Mouse (Mus musculus) midbrain, embryonic 15.5 days (tissue): Measurements from ENCODE around the gene Dmac2. TPM values are rescaled to one million over a fixed set of nuclear protein-coding genes. Genes with fewer than 3 reads are reported as not detected.
"Not testable (repeated sequence)": the region's sequence is repeated elsewhere in the genome, so short reads cannot be mapped to it uniquely, and the experiment has no call there.

Experiments used
- ATAC-seq: fragments of 200-750 bp; cut with Nextera tagmentation; replicated peaks from 2 replicates; pipeline ENCODE4 v1.8.0; 2017; ENCODE audit warnings: moderate TSS enrichment
- H3K27ac ChIP-seq: fragments of 300-500 bp; sonication (generic); 2 replicates; pipeline ENCODE4 v1.5.1; 2015; ENCODE audit warnings: mild to moderate bottlenecking, inconsistent platforms
- H3K27me3 ChIP-seq: fragments of 300-500 bp; sonication (generic); replicated peaks from 2 replicates; pipeline ENCODE4 v1.6.1; 2015; ENCODE audit warnings: inconsistent platforms
- H3K36me3 ChIP-seq: fragments of 300-500 bp; sonication (generic); replicated peaks from 2 replicates; pipeline ENCODE4 v1.6.1; 2015; ENCODE audit warnings: inconsistent platforms
- H3K4me1 ChIP-seq: fragments of 300-500 bp; sonication (generic); 2 replicates; pipeline ENCODE4 v1.6.1; 2015; ENCODE audit warnings: inconsistent platforms
- H3K4me2 ChIP-seq: fragments of 300-500 bp; sonication (generic); 2 replicates; pipeline ENCODE4 v1.6.1; 2015; ENCODE audit warnings: inconsistent platforms, mild to moderate bottlenecking, moderate library complexity
- H3K4me3 ChIP-seq: fragments of 300-500 bp; sonication (generic); 2 replicates; pipeline ENCODE4 v1.5.1; 2015; ENCODE audit warnings: mild to moderate bottlenecking, inconsistent platforms
- H3K9ac ChIP-seq: fragments of 300-500 bp; sonication (generic); 2 replicates; pipeline ENCODE4 v1.6.1; 2015; ENCODE audit warnings: mild to moderate bottlenecking, inconsistent platforms
- H3K9me3 ChIP-seq: fragments of 300-500 bp; sonication (generic); 2 replicates; pipeline ENCODE4 v1.6.1; 2016; ENCODE audit warnings: inconsistent platforms
- WGBS: fragments of 180-500 bp; shearing (Covaris S2); methylation state at CpG from one replicate; pipeline ENCODE4 v1.1.7; 2015; ENCODE audit warnings: mixed read lengths; 5-methylcytosine and 5-hydroxymethylcytosine counted together
- polyA plus RNA-seq: library from polyadenylated mRNA; unstranded; fragments of >200 nt; fragmentation: Nextera tagmentation; extraction: Ambion mirVana; gene quantifications from 2 replicates; pipeline ENCODE4 v1.2.1, GENCODE M21; 2015

The Dmac2 gene
- polyA plus RNA-seq, result 44.2 and 45.3 TPM in 2 replicates

DNA sequence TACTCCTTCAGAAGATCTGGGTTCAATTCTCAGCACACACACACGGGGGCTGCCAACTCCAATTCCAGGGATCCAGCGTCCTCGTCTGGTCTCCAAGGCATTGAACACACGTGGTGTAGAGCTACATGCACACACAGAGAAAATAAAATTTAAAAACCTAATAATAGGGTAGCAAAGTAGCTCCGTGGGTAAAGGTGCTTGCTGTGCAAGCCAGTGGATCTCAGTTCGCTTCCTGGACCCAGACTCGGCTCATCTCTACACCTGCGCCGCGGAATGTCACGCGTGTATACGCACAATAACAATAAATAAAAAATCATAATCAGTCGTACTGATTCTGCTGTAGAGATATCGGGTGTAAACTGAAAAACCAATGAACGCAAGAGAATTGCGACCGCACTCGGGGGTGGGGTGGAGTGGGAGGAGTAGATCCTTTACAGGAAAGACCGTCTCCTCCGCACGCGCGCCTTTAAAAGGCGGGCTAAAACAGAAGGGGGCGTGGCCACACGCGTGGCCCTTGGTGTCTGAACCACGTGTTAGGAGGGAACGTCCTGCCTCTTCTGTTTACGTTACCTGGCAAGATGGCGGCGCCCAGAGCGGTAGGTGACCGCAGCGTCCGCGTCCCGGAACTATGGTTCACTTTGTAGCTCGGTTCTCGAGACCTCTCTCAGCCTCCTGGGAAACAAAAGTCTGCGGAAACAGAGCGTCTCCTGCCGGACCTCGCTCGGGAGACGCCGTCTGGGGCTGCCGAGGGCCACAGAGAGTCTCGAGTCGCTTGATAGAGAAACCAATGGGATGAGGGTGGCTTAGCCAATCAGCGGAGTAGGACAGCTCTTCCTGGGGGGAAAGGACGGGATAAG, at the start of gene Dmac2:
Gene Dmac2, plus strand, starts transcription at position 550 of the 857 bp plus-strand sequence.
- Histone ChIP-seq H3K4me3 (peak within 1 kb of the TSS; percentile 56), H3K9me3 (no peaks in the 10 kb centered on the region), H3K27ac (peak within 1 kb of the TSS; percentile 21; the same call in 1 of the 2 replicates), H3K27me3 (no peaks in the 10 kb centered on the region), H3K9ac (peak within 1 kb of the TSS; percentile 25), H3K4me2 (peak within 1 kb of the TSS; percentile 58), H3K4me1 (peaks cover 8% of the 10 kb centered on the region), H3K36me3 (0 out of 2 replicates have a peak, but pooled peaks cover 2% of the 10 kb centered on the region)
- peak; percentile 97 for ATAC-seq
- under 1% methylated on average over 53 of the region's 53 CpGs for whole genome bisulfite sequencing

DNA sequence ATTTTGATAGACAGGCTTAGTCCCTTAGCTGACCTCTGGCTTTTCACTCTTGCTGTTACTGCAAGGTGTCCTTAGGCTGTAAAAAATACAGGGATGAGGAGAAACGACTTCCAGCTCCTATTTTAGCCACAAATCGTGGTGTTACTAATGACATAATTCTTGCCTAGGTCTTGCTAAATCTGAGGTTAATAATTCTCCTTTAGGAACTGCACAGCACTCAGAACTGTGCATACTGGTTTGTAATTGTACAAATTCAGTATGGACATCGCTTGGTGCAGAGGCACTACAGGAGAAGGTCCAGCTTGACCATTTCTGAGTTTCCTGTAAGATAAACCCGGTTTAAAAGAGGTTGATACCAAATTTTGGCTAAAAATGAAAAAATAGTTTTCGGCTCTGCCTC, 45.4 kb upstream of the Dmac2 start:
- H3K4me2 ChIP-seq, H3K27ac ChIP-seq, H3K27me3 ChIP-seq, H3K4me3 ChIP-seq, H3K9ac ChIP-seq, H3K9me3 ChIP-seq, ATAC-seq, H3K36me3 ChIP-seq, H3K4me1 ChIP-seq: not testable (repeated sequence)
- 84% methylated on average over 5 of the region's 5 CpGs for WGBS

DNA sequence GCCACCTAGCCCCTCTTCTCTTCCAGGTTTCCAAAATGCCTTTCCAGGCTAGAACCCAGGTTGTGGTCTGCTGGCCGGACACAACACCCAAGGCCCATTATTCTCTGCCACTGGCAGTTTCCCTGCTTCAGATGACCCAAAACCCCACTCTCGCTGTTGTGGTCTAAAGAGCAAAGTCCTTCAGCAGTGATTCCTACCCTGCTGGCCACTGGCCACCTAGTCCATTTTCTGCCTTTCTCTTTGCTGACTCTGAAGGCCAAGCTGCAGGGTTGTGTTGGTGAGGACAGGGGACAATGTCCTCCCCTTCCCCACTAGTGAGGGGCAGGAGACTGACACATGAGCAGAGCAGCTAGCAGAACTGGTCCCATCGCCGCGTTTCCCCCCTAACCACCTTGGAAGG, 44.1 kb upstream of the Dmac2 start:
- H3K4me3 ChIP-seq, result no peak overlapping the region
- no peaks in the 10 kb centered on the region for H3K4me1 ChIP-seq
- no peaks in the 10 kb centered on the region for H3K9me3 ChIP-seq
- no peak overlapping the region for H3K9ac ChIP-seq
- H3K4me2 ChIP-seq, result no peak overlapping the region
- H3K36me3 ChIP-seq, result no peaks in the 10 kb centered on the region
- no peak for ATAC-seq
- 83% methylated on average over 5 of the region's 5 CpGs for WGBS
- no peak overlapping the region for H3K27ac ChIP-seq
- no peaks in the 10 kb centered on the region for H3K27me3 ChIP-seq

DNA sequence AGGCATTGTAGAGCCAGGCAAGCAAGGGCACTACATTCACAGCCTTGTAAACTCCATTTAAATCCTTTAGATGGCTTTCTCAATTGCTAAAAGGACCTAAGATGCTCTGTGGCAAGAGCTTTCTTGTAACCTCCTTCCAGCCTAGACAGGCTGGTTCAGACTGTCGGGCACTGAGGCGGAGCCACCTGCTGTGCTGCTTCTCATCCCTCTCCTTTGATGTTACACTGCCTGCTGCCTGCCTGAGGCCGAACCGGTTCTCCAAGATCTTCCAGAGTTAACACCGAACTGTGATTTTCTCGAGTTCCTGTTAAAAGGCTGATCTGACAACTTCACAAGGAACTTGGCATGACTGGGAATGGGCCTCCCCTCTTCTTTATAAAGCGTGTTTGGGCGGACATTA, 43.3 kb upstream of the Dmac2 start:
- Histone ChIP-seq H3K27ac (peak overlapping the region; percentile 31; the same call in 1 of the 2 replicates), H3K36me3 (no peaks in the 10 kb centered on the region), H3K4me3 (no peak overlapping the region), H3K9ac (no peak overlapping the region), H3K27me3 (no peaks in the 10 kb centered on the region), H3K9me3 (no peaks in the 10 kb centered on the region), H3K4me2 (no peak overlapping the region), H3K4me1 (no peaks in the 10 kb centered on the region)
- ATAC-seq, result peak; percentile 52; the same call in 1 of the 2 replicates
- 11% methylated on average over 8 of the region's 8 CpGs for WGBS

DNA sequence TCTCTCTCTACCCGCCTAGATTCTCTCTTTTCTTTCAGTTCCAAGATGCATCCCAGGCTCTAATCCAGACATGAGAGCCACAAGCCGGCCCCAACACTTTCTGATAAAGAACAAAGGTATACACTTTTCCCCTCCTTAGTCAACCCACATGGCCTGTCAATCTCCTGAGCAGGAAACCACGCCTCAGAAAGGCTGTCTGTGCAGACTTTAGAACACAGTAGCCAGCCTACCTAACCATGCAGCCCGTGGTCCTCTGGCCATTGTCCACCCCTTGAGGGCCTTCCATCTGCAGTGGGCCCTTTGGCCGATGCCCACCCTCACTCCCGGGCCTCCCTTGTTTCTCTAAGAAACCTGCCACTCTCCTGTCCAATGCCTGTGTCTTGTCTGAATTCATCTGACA, 42.9 kb upstream of the Dmac2 start:
- H3K4me1 ChIP-seq, ATAC-seq, H3K27ac ChIP-seq, H3K9ac ChIP-seq, H3K4me3 ChIP-seq, H3K27me3 ChIP-seq, H3K4me2 ChIP-seq, H3K36me3 ChIP-seq, H3K9me3 ChIP-seq: not testable (repeated sequence)
- 35% methylated on average over 6 of the region's 6 CpGs for WGBS

DNA sequence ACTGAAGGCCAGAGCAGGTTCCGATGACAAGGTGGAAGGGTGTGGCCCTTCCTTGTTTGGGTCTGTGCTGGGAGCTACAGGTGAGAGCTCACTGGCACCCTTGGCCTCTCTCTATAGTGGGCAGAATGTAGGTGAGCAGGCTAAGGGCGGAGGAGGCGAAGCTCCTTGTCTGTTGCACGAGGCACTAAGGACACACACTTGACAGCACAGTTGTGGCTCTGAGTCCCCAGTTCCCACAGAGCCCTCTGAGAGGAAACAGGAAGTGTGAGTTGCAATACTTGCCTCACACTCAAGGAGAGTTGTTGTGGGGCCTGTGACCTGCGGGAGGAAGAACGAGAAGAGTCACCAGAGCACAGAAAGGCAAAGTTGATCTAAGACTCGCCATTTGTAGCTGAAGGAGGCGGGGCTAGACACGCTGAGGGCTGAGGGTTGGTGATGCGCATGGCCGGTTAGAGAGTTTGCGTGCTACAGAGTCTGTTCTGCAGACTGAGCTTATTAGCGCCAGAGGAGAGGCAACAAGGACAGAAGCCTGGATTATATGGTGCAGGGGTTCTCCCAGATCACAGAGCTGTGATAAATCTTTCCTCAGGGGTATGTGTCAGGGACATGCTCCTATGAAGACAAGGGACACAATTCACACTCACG, 42.3 kb upstream of the Dmac2 start:
- WGBS, result 57% methylated on average over 14 of the region's 14 CpGs
- not testable (repeated sequence) for H3K27me3 ChIP-seq, H3K36me3 ChIP-seq, ATAC-seq, H3K9me3 ChIP-seq, H3K27ac ChIP-seq, H3K4me2 ChIP-seq, H3K9ac ChIP-seq, H3K4me1 ChIP-seq, H3K4me3 ChIP-seq

DNA sequence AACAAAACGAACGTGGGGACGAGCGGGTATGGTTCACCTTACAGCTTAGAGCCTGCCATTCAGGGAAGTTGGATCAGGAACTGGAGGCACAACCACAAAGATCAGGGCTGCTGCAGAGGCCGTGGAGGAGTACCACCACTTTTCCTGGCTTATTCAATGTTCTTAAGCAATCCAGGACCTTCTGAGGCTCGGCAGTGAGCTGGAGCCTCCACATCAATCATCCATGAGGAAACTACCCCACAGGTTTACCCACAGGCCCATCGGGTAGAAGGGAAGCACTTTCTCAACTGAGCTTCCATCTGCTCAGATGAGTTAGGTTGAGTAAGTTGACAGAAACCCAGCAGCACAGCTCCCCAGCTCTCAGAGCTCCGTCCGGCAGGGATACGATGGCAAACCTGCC, 39.8 kb upstream of the Dmac2 start:
- H3K27me3 ChIP-seq, result no peaks in the 10 kb centered on the region
- no peaks in the 10 kb centered on the region for H3K36me3 ChIP-seq
- 87% methylated on average over 10 of the region's 10 CpGs for WGBS
- no peaks in the 10 kb centered on the region for H3K4me1 ChIP-seq
- H3K4me3 ChIP-seq, result no peak overlapping the region
- no peak overlapping the region for H3K9ac ChIP-seq
- no peak for ATAC-seq
- H3K4me2 ChIP-seq, result no peak overlapping the region
- no peaks in the 10 kb centered on the region for H3K9me3 ChIP-seq
- H3K27ac ChIP-seq, result no peak overlapping the region

DNA sequence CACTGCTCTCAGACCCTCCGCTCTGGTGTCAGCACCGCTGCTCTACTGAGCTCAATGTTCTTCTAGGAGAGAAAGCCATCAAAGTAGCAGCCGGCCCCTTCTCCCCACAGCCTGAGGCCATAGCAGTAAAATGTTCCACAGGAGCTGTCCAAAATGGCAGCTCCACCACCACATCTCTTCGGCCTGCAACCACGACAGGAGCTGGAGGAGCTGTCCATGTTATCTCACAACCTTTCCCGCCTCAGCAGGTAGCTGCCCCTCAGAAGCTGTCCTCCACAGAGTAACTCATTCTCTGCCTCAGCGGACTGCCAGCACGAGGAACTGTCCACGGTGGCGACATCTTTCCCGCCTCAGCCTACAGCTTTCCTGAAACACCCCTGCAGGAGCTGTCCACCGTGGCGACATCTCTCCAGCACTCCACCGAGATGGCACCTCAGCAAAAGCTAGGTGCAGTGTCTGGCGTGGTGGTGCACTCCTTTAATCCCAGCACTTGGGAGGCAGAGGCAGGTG, 36.9 kb upstream of the Dmac2 start:
- Histone ChIP-seq H3K9ac (no peak overlapping the region), H3K36me3 (no peaks in the 10 kb centered on the region), H3K4me3 (no peak overlapping the region), H3K27ac (no peak overlapping the region), H3K27me3 (no peaks in the 10 kb centered on the region), H3K4me2 (no peak overlapping the region), H3K9me3 (no peaks in the 10 kb centered on the region), H3K4me1 (no peaks in the 10 kb centered on the region)
- no peak for ATAC-seq
- 91% methylated on average over 15 of the region's 15 CpGs for WGBS

DNA sequence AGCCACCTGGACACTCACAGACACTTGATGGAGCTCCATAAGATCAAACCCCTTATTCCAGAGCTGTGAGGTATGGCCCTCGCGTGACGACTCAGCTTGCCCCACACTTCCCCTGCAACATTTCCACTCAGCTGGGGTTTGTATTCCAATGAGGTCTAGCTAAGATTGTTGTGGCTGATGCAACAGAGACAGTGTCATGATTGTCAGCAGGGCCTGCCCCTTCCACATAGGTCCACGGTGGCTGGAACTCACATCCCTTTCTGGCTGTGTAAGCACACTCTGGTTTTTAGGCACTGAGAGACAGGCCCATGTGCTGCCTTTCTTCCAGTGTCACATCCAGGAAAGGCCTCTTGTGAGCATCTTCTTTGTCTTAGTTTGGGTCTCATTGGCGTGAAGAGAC, 34.6 kb upstream of the Dmac2 start:
- H3K9ac ChIP-seq, result no peak overlapping the region
- H3K4me2 ChIP-seq, result no peak overlapping the region
- no peaks in the 10 kb centered on the region for H3K36me3 ChIP-seq
- no peak overlapping the region for H3K4me3 ChIP-seq
- 93% methylated on average over 5 of the region's 5 CpGs for WGBS
- no peaks in the 10 kb centered on the region for H3K9me3 ChIP-seq
- no peak overlapping the region for H3K27ac ChIP-seq
- H3K27me3 ChIP-seq, result no peaks in the 10 kb centered on the region
- no peaks in the 10 kb centered on the region for H3K4me1 ChIP-seq
- ATAC-seq, result no peak

DNA sequence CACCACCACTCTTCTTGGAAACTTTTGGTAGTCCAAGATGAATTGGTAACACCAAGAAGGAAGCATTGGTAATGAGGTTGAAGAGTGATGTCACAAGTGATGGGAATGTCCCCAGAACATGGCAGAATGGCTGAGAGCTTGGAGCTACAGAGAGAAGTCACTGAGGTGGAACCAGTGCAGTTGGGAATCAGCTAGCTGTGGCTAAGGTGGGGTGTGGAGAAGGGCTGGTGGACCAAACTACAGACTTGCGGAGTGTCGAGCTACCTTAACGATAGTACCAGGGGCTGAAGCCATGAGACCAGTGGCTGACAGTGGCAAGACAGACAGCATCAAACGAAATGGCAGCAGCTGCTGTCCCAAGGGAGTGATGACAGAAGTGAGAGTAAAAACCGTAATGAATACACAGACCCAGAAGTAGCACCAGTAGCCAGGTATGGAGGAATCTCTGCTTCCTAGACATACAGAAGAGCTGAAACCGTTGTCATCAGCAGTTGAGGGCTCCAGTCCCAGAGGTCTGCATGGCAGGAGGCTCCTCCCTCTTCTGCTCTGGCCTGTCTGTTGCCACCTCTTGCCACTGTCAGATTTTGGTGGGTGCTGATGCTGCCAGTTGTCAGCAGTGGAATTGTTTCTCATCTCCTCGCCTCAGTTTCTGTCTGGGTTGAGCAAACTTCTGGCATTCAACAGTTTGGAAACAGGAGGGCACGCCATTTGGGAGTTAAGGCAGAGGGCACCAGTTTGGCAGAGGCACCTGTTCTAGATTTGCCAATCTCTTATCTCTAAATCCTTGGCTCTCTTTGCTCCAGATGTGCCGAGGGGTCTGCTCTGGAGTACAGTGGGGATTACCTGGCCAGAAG, 33.6 kb upstream of the Dmac2 start:
- ATAC-seq, result no peak
- H3K27me3 ChIP-seq, result no peaks in the 10 kb centered on the region
- H3K27ac ChIP-seq, result no peak overlapping the region
- H3K36me3 ChIP-seq, result no peaks in the 10 kb centered on the region
- no peak overlapping the region for H3K4me3 ChIP-seq
- no peak overlapping the region for H3K9ac ChIP-seq
- 80% methylated on average over 9 of the region's 9 CpGs for WGBS
- no peaks in the 10 kb centered on the region for H3K9me3 ChIP-seq
- H3K4me2 ChIP-seq, result no peak overlapping the region
- H3K4me1 ChIP-seq, result no peaks in the 10 kb centered on the region

DNA sequence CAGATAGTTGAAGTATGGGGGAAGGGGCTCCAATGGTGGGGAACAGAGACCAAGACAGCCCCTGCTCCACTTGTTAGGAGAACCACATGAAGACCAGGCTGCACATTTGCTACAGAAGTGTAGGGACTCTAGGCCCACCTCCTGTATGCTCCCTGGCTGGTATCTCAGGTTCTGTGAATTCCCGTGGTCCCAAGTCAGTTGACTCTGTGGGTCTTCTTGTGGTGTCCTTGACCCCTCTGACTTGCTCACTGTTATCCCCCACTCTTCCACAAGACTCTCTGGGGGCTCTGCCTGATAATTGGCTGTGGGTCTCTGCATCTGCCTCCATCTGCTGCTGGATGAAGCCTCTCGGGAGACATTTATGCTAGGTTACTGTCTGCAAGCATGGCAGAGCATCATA, 28.0 kb upstream of the Dmac2 start:
- H3K4me1 ChIP-seq, result no peaks in the 10 kb centered on the region
- ATAC-seq, result no peak
- H3K9me3 ChIP-seq, result no peaks in the 10 kb centered on the region
- no peak overlapping the region for H3K9ac ChIP-seq
- no peaks in the 10 kb centered on the region for H3K36me3 ChIP-seq
- no peaks in the 10 kb centered on the region for H3K27me3 ChIP-seq
- 94% methylated on average over 2 of the region's 2 CpGs for WGBS
- no peak overlapping the region for H3K27ac ChIP-seq
- H3K4me2 ChIP-seq, result no peak overlapping the region
- H3K4me3 ChIP-seq, result no peak overlapping the region

DNA sequence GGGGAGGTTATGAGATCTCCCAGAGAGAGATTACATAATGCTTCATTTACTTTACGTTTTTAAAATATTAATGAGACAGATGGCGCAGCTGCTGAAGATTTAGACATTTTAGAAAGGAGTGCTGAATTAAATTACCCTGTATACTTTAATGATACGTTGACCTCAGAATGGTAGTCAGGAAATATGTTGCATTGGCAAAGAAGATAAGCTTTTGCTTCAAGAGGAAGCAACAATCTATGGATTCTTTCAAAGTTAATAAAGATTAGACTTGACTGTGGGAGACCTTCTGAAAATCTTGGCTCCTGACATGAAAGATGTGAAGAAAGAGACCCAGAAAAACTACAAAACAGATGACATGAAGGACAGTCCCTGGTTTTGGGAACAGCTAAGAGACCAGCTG, 25.4 kb upstream of the Dmac2 start:
- Histone ChIP-seq H3K27ac (no peak overlapping the region), H3K27me3 (no peaks in the 10 kb centered on the region), H3K4me1 (no peaks in the 10 kb centered on the region), H3K9ac (no peak overlapping the region), H3K36me3 (no peaks in the 10 kb centered on the region), H3K9me3 (no peaks in the 10 kb centered on the region), H3K4me3 (no peak overlapping the region), H3K4me2 (no peak overlapping the region)
- WGBS, result 64% methylated on average over 3 of the region's 3 CpGs
- no peak for ATAC-seq
